Comparison of ENCODE assay signal across 8 mouse cellular contexts in the genomic region with DNA sequence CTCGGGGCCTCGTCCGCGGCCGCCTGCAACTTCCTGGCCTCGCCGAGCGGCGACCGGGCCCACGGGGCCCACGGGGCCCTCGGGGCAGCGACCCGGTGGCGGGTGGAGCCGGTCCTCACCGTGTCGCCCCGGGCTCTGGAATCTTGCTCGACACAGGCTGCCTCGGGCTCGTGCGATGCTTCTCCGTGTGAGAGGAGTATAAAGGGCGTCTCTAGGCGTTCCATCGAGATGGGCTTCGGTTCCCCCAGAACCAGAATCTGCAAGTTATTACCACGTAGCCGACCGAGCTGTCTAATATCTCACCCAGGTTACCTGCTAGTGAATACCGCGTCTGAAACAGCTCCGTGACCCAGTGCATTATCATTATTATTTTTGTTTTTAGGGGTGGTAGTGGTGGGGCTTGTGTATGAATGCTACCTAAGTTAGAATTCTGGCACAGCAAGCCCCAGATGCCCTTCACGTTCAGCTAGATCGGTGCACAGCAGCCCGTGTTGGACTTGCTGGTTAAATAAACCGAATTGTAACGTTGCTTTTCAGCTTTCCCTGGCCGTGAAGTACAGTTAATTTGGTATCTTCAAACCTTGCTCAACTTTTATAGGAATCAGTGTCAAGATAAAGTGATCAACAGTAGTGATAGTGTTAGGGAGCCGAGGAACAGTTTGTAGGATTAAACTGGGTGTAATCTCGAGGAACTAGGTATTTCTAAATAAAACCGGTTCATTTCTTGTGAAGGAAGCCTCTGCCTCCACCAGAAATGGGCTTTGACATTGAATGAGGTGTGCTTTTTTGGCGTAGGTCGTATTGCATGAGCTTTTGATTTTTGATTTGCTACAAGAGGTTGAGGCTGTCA. TPM values are rescaled to one million over a fixed set of nuclear protein-coding genes. Genes with fewer than 3 reads are reported as not detected.
DNase-seq lines count a peak whose midpoint lies in the region; ATAC-seq and TF ChIP-seq lines count a peak whose summit lies in the region.

No protein-coding gene starts in this region.

- TF ChIP-seq POLR2A in testis, adult 2 months (IDR thresholded peaks at IDR 0.05; ENCODE audit: control insufficient read depth, low read depth, low read length), result no peak

- H3K4me3 ChIP-seq in testis, adult 2 months (ENCODE audit: control insufficient read depth, low read depth, low read length), result peak overlapping the region; percentile 96
- peak overlapping the region; percentile 99 for H3K4me3 ChIP-seq in forebrain, embryonic 13.5 days
- peak overlapping the region; percentile 99 for H3K4me3 ChIP-seq in intestine, embryonic 16.5 days (ENCODE audit: low read length)

- H3K4me2 ChIP-seq in forebrain, embryonic 13.5 days, result peak overlapping the region; percentile 81
- peak overlapping the region; percentile 81 for H3K4me2 ChIP-seq in intestine, embryonic 16.5 days (ENCODE audit: low read depth, low read length)

- H3K4me1 ChIP-seq in testis, adult 2 months (ENCODE audit: control insufficient read depth, insufficient read depth, low read length), result peaks cover 7% of the 10 kb centered on the region
- H3K4me1 ChIP-seq in forebrain, embryonic 13.5 days, result peaks cover 40% of the 10 kb centered on the region
- peaks cover 14% of the 10 kb centered on the region; the same call in 1 of the 2 replicates for H3K4me1 ChIP-seq in intestine, embryonic 16.5 days (ENCODE audit: control insufficient read depth, insufficient read depth, low read length)

- ATAC-seq in cerebellum, adult (ENCODE audit: insufficient number of reproducible peaks, low FRiP score, low TSS enrichment), result no peak
- ATAC-seq in forebrain, embryonic 13.5 days, result peak; percentile 46
- ATAC-seq in intestine, embryonic 16.5 days, result no peak
- ATAC-seq in megakaryocyte progenitor cell, adult 5-6 weeks (replicated peaks; ENCODE audit: poor library complexity), result peak; percentile 6
- no peak for ATAC-seq in monocyte, adult 5-6 weeks (replicated peaks; ENCODE audit: insufficient number of reproducible peaks, low FRiP score, low TSS enrichment, poor library complexity, severe bottlenecking)

- under 1% methylated on average over 46 of the region's 46 CpGs for WGBS in forebrain, embryonic 13.5 days
- under 1% methylated on average over 46 of the region's 46 CpGs for WGBS in intestine, embryonic 16.5 days

- peak overlapping the region; percentile 99 for H3K9ac ChIP-seq in forebrain, embryonic 13.5 days
- peak overlapping the region; percentile 99 for H3K9ac ChIP-seq in intestine, embryonic 16.5 days (ENCODE audit: low read depth, low read length)

- H3K9me3 ChIP-seq in forebrain, embryonic 13.5 days (replicated peaks), result no peaks in the 10 kb centered on the region
- H3K9me3 ChIP-seq in intestine, embryonic 16.5 days (ENCODE audit: control insufficient read depth, low read length), result no peaks in the 10 kb centered on the region

- TF ChIP-seq CTCF in testis, adult 2 months (IDR thresholded peaks at IDR 0.05; ENCODE audit: control insufficient read depth, insufficient read depth, insufficient replicate concordance, low read depth, low read length), result no peak

- no peaks in the 10 kb centered on the region for H3K27me3 ChIP-seq in testis, adult 2 months (ENCODE audit: control insufficient read depth, insufficient read depth, low read length)
- H3K27me3 ChIP-seq in forebrain, embryonic 13.5 days, result peaks cover 7% of the 10 kb centered on the region; the same call in 1 of the 2 replicates
- no peaks in the 10 kb centered on the region for H3K27me3 ChIP-seq in intestine, embryonic 16.5 days (replicated peaks; ENCODE audit: control insufficient read depth, insufficient read depth, low read length)

- H3K27ac ChIP-seq in testis, adult 2 months (ENCODE audit: control insufficient read depth, insufficient read depth, low read depth, low read length), result peak overlapping the region; percentile 93
- peak overlapping the region; percentile 89 for H3K27ac ChIP-seq in forebrain, embryonic 13.5 days
- H3K27ac ChIP-seq in intestine, embryonic 16.5 days (ENCODE audit: low read length), result peak overlapping the region; percentile 78

- H3K36me3 ChIP-seq in testis, adult 2 months (ENCODE audit: control insufficient read depth, insufficient read depth, low read length), result no peaks in the 10 kb centered on the region
- peaks cover 12% of the 10 kb centered on the region; the same call in 1 of the 2 replicates for H3K36me3 ChIP-seq in forebrain, embryonic 13.5 days (ENCODE audit: poor library complexity, severe bottlenecking)
- H3K36me3 ChIP-seq in intestine, embryonic 16.5 days (ENCODE audit: control insufficient read depth, insufficient read depth, low read length), result 0 out of 2 replicates have a peak, but pooled peaks cover 3% of the 10 kb centered on the region

- DNase-seq in cerebellum, adult 8-10 months, result peak; percentile 29
- DNase-seq in testis, postnatal 14 days (ENCODE audit: low spot score), result no peak

RNA-seq across cellular contexts. Expression of a gene that starts 0.8 kb away (rescaled TPM):
- 12.3 and 14.2 TPM in 2 replicates for polyA plus RNA-seq in testis, adult 2 months (2012; rRNA removed)
- polyA plus RNA-seq in forebrain, embryonic 13.5 days (2015; fragmentation: Nextera tagmentation; extraction: Ambion mirVana), result 68.0 and 69.9 TPM in 2 replicates
- polyA plus RNA-seq in intestine, embryonic 16.5 days (2015; fragmentation: Nextera tagmentation; extraction: Ambion mirVana), result 21.0 and 25.2 TPM in 2 replicates
- 33.9 and 38.5 TPM in 2 replicates for total RNA-seq in megakaryocyte progenitor cell, adult 5-6 weeks (2015)
- total RNA-seq in megakaryocyte progenitor cell, adult 5-6 weeks (2017), result 26.1 and 37.4 TPM in 2 replicates
- total RNA-seq in monocyte, adult 5-6 weeks (2017), result 48.8 to 72.3 TPM (median 59.4 TPM) in 3 replicates

Comparison
In these comparisons a context has a peak if more than half of its experiments do, and no peak if none do; other contexts are left out.
1. ATAC-seq: peak in forebrain, embryonic 13.5 days (single experiment) and megakaryocyte progenitor cell, adult 5-6 weeks (single experiment); none in cerebellum, adult (single experiment), intestine, embryonic 16.5 days (single experiment) and monocyte, adult 5-6 weeks (single experiment).
2. Peak in every context shown above with its lines, with median percentiles within 50 percentile points of each other: H3K27ac ChIP-seq and H3K4me3 ChIP-seq.